Mouse (Mus musculus) large intestine, adult 2 months (tissue): ENCODE measurements at regions not wholly inside any gene's neighbourhood (a gene's known extent, or its start where the extent isn't known, plus 50 kb on each side); places are given as distances from the start of the nearest gene placed in this dataset.

Experiments
- DNase-seq: peaks from one replicate; pipeline ENCODE4 v3.0.0-alpha.2; 2012; ENCODE audit warnings: low read depth, low spot score
- WGBS: fragments of 180-500 bp; shearing (Covaris S2); methylation state at CpG from one replicate; pipeline ENCODE4 v1.1.7; 2018; 5-methylcytosine and 5-hydroxymethylcytosine counted together

DNA sequence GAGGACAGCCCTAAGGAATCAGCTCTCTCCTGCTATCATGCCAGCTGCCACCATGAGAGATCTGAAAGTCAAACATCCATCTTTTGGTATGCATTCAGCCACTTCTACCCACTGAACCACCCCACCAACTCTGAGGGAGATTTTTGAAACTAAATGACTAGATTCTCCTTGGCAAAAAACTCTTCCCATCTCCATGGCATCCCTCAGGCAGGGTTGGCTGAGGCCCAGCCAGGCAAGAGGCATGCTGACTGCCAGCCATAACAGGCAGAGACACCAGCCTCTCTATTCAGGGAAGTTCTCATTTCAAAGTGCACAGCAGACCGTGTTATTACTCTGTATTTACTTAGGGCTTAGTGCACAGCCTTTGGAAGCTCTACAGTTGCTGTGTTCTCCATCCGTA lies 90.5 kb upstream of the Zdhhc25 start:
- WGBS = 45% methylated on average over 2 of the region's 2 CpGs
- DNase-seq = no peak

DNA sequence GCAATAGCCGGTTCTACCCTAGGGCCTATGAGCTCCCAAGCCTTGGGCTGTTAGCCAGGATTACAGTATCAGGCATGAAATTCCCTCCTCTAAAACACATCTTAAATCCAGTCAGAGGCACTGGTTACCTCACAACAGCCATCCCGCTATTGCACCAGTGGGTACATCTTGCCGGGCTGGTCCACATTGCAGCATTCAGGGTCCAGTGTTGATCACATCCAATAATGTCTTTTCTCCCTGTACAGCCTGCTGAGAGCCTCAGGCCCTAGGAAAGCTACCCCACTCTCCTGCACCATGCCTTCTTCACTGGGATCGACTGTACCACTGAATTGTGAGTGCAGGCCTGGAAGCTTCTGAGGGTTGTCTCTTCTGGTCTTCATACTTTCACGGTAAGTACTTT lies 86.0 kb upstream of the Zdhhc25 start:
- 88% methylated on average over 5 of the region's 5 CpGs for WGBS
- DNase-seq = no peak

GRCm38 (mm10) chr15:88531218-88531617 lies 68.9 kb upstream of the Zdhhc25 start:
- 87% methylated on average over 1 of the region's 1 CpGs for WGBS
- DNase-seq = no peak

DNA sequence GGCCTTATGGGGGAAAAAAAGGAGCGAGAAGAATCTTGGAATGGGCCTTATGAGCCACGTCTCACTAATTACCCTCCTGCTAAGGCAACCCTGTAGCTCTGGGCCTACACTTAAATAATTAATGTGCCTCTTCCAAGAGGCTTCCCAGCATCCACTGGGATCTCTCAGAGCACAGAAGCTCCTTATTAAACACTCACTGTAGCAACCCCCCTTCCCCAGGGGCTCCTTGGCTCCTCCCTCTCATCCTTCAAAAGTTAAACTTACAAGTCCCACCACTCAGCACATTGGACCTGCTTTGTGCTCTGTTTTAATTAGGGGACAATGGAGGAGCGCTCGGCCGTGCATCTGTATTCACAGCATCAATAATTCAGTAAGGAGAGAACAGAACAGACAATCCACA lies 68.1 kb upstream of the Zdhhc25 start:
- 80% methylated on average over 5 of the region's 5 CpGs for WGBS
- no peak for DNase-seq

- WGBS = 67% methylated on average over 7 of the region's 7 CpGs
- no peak for DNase-seq
These were observed 66.7 kb upstream of the Zdhhc25 start for GRCm38 (mm10) chr15:88533354-88533753.

DNA sequence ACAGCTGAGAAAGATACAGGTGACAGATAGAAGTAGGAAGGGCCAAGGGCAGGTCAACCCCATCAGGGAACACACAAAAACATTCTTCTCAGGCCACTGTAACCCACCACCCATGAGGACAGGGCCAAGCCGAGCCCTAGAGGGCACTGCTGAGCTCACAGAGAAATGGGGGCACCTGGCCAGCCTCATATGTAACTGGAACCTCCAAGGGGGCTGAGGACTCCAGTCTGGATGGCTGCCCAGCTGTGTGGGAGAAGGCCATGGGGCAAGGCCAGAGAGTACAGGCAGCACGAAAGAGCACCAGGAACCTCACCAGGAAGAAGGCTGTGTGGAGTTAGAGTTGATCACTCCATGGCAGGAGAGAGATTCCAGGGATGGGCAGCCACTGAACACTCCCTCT lies 64.6 kb upstream of the Zdhhc25 start:
- DNase-seq = no peak
- 61% methylated on average over 2 of the region's 2 CpGs for WGBS

GRCm38 (mm10) chr15:88537190-88537589 lies 62.9 kb upstream of the Zdhhc25 start:
- 17% methylated on average over 10 of the region's 10 CpGs for WGBS
- DNase-seq = no peak

DNA sequence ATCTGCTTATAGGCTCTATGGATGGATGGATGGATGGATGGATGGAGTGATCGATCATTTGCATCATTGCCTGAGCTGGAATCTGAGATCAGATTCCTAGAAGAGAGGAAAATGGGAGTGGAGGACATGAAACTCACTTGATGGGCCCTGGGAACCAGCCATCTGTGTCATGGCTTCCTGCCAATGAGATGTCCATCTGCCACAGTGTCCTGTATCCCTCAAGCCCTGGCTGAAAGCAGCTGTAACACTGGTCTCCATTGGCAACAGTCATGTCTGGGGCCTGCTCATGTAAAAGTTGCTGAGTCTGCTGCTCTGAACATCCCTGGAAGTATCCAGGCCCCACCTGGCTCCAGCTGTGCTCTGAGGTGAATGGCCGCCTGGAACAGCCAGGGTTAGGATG lies 57.5 kb upstream of the Zdhhc25 start:
- no peak for DNase-seq
- 61% methylated on average over 2 of the region's 2 CpGs for WGBS

- WGBS = 75% methylated on average over 5 of the region's 5 CpGs
- DNase-seq = no peak
These were observed 55.9 kb upstream of the Zdhhc25 start for GRCm38 (mm10) chr15:88544216-88544615.

DNA sequence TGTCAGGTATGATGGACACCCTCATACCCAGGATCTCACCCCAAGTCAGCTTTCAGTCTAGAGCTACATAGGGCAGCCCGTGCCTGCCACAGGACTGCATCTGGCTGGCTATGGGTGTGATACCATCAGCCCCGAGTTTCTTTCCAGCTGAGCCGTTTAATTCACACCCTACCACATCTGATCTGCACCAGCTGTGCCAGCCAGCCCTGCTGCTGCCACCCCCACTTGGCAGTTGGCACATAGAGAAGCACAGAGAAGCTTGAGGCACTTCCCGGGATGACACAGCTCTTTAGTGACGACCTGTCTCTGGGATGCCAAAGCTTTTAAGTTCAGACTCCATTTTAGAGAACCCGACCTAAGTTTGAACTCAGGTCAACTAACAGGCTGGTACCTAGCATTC lies 51.8 kb upstream of the Zdhhc25 start:
- no peak for DNase-seq
- WGBS = 54% methylated on average over 6 of the region's 6 CpGs
